Mouse (Mus musculus) midbrain, postnatal 0 days (tissue): Measurements from ENCODE around the gene Cyld. TPM values are rescaled to one million over a fixed set of nuclear protein-coding genes. Genes with fewer than 3 reads are reported as not detected.

Experiments
- ATAC-seq: fragments of 200-750 bp; cut with Nextera tagmentation; 2 replicates; pipeline ENCODE4 v1.8.0; 2017; ENCODE audit warnings: moderate number of reproducible peaks, mild to moderate bottlenecking, moderate TSS enrichment, moderate library complexity; ENCODE audit not compliant: low FRiP score
- DNase-seq: peaks from one replicate; pipeline ENCODE4 v3.0.0-alpha.2; 2015; ENCODE audit warnings: low spot score
- H3K27ac ChIP-seq: fragments of 300-500 bp; sonication (generic); 2 replicates; pipeline ENCODE4 v1.5.1; 2014; ENCODE audit warnings: low read depth, mild to moderate bottlenecking, low read length, mixed read lengths
- H3K27me3 ChIP-seq: fragments of 300-500 bp; sonication (generic); 2 replicates; pipeline ENCODE4 v1.6.1; 2014; ENCODE audit warnings: low read length, control low read depth, mixed read lengths; ENCODE audit not compliant: insufficient read depth
- H3K36me3 ChIP-seq: fragments of 300-500 bp; sonication (generic); 2 replicates; pipeline ENCODE4 v1.6.1; 2014; ENCODE audit warnings: low read length, control low read depth, mixed read lengths; ENCODE audit not compliant: insufficient read depth
- H3K4me1 ChIP-seq: fragments of 300-500 bp; sonication (generic); 2 replicates; pipeline ENCODE4 v1.6.1; 2014; ENCODE audit warnings: mild to moderate bottlenecking, control low read depth, antibody characterized with exemption, low read length, mixed read lengths; ENCODE audit not compliant: insufficient read depth
- H3K4me2 ChIP-seq: fragments of 300-500 bp; sonication (generic); 2 replicates; pipeline ENCODE4 v1.6.1; 2014; ENCODE audit warnings: low read depth, mild to moderate bottlenecking, low read length, mixed read lengths; ENCODE audit not compliant: poor library complexity, severe bottlenecking
- H3K4me3 ChIP-seq: fragments of 300-500 bp; sonication (generic); 2 replicates; pipeline ENCODE4 v1.5.1; 2014; ENCODE audit warnings: low read depth, mild to moderate bottlenecking, low read length, moderate library complexity
- H3K9ac ChIP-seq: fragments of 300-500 bp; sonication (generic); replicated peaks from 2 replicates; pipeline ENCODE4 v1.6.1; 2014; ENCODE audit warnings: mild to moderate bottlenecking, low read length, moderate library complexity, mixed read lengths; ENCODE audit not compliant: poor library complexity, severe bottlenecking
- H3K9me3 ChIP-seq: fragments of 300-500 bp; sonication (generic); 2 replicates; pipeline ENCODE4 v1.6.1; 2016; ENCODE audit warnings: low read length, control low read depth
- CTCF ChIP-seq: IDR thresholded peaks from 2 replicates; pipeline ENCODE4 v1.5.1; 2016; ENCODE audit warnings: antibody characterized with exemption, mild to moderate bottlenecking
- WGBS: fragments of 180-500 bp; shearing (Covaris S2); extraction: QIAGEN DNeasy Blood & Tissue Kit; methylation state at CpG from one replicate; pipeline ENCODE4 v1.1.7; 2014; 5-methylcytosine and 5-hydroxymethylcytosine counted together
- polyA plus RNA-seq: library from polyadenylated mRNA; unstranded; fragments of >200 nt; fragmentation: Nextera tagmentation; extraction: Ambion mirVana; gene quantifications from 2 replicates; pipeline ENCODE4 v1.2.1, GENCODE M21; 2015
- total RNA-seq: library from RNA; depleted of rRNA; stranded (reverse); fragments of >200 nt; gene quantifications from 2 replicates; pipeline ENCODE4 v1.2.3, GENCODE M21; 2014

The Cyld gene
- total and polyA plus RNA-seq, 2 experiments from 2014 or later = 14.3 to 19.1 TPM

GRCm38 (mm10) chr8:88691961-88692360 is 4.9 kb upstream of the Cyld start:
- Histone ChIP-seq H3K4me3 (no peak overlapping the region), H3K36me3 (no peaks in the 10 kb centered on the region), H3K9ac (no peak overlapping the region), H3K4me1 (no peaks in the 10 kb centered on the region), H3K4me2 (no peak overlapping the region), H3K27ac (no peak overlapping the region), H3K27me3 (no peaks in the 10 kb centered on the region), H3K9me3 (no peaks in the 10 kb centered on the region)
- ATAC-seq (no peak), DNase-seq (no peak)
- 60% methylated on average over 7 of the region's 7 CpGs for WGBS
- no peak for TF ChIP-seq CTCF

DNA sequence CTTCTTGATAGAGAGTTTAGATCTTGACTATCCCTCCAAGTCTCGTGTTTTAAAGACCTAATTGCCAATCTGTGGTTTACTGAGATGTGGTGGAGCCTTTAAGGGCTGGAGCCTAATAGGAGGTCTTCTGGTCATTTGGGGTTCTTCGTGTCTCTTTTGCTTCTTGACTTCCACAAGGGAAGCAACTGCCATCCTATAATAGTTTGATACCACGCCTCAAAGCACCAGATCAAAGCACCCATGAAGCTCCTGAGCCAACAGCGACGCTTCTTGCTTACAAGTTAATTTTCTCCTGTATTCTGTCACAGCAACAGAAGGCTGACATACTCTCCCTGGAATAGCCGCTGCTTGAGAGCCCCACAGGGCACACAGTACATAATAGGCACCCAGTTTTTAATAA is 4.0 kb upstream of the Cyld start:
- Histone ChIP-seq H3K27me3 (no peaks in the 10 kb centered on the region), H3K4me1 (no peaks in the 10 kb centered on the region; the same call in 1 of the 2 replicates), H3K9ac (no peak overlapping the region), H3K9me3 (no peaks in the 10 kb centered on the region), H3K4me2 (no peak overlapping the region), H3K4me3 (no peak overlapping the region), H3K36me3 (no peaks in the 10 kb centered on the region), H3K27ac (no peak overlapping the region)
- 69% methylated on average over 6 of the region's 6 CpGs for WGBS
- TF ChIP-seq CTCF = no peak
- DNase-seq = no peak
- ATAC-seq = no peak

GRCm38 (mm10) chr8:88693376-88693775 is 3.5 kb upstream of the Cyld start:
- no peak for ATAC-seq
- H3K27ac ChIP-seq = no peak overlapping the region

DNA sequence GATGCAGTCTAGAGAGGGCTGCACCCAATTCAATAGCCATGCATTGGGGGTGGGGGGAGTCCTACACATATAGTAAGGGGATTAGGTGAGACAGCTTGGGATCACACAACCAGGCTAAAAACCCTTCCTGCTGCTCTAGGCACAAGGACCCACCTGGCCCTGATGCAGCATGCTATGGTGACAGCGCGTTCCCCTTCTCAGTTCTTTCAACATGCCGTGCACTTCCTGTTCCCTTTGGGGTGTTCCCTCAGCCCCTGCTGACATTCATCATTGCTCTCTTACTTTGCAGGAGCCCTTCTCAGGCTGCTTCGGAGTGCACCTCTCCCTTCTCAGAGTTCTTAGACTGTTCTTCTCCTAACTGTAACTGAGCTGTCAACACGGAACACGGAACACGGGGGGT is 2.5 kb upstream of the Cyld start:
- 75% methylated on average over 7 of the region's 7 CpGs for WGBS
- ATAC-seq (no peak), DNase-seq (no peak)
- H3K4me2 ChIP-seq = no peak overlapping the region
- no peak for TF ChIP-seq CTCF
- H3K36me3 ChIP-seq = no peaks in the 10 kb centered on the region
- no peaks in the 10 kb centered on the region for H3K27me3 ChIP-seq
- H3K27ac ChIP-seq = no peak overlapping the region
- no peaks in the 10 kb centered on the region for H3K9me3 ChIP-seq
- no peaks in the 10 kb centered on the region; the same call in 1 of the 2 replicates for H3K4me1 ChIP-seq
- H3K9ac ChIP-seq = no peak overlapping the region
- H3K4me3 ChIP-seq = no peak overlapping the region

More at GRCm38 (mm10) chr8:88693376-88693775, 3.5 kb upstream of the Cyld start:
- no peaks in the 10 kb centered on the region for H3K27me3 ChIP-seq
- WGBS = 89% methylated on average over 4 of the region's 4 CpGs
- no peaks in the 10 kb centered on the region for H3K9me3 ChIP-seq
- H3K9ac ChIP-seq = no peak overlapping the region
- H3K4me2 ChIP-seq = no peak overlapping the region
- no peaks in the 10 kb centered on the region; the same call in 1 of the 2 replicates for H3K4me1 ChIP-seq
- DNase-seq = no peak
- no peak overlapping the region for H3K4me3 ChIP-seq
- no peaks in the 10 kb centered on the region for H3K36me3 ChIP-seq
- TF ChIP-seq CTCF = no peak

GRCm38 (mm10) chr8:88696228-88696627 is 600 bp upstream of the Cyld start:
- Histone ChIP-seq H3K27ac (no peak overlapping the region; the same call in 1 of the 2 replicates), H3K9me3 (no peaks in the 10 kb centered on the region), H3K4me3 (peak overlapping the region; percentile 90), H3K4me1 (no peaks in the 10 kb centered on the region; the same call in 1 of the 2 replicates), H3K27me3 (no peaks in the 10 kb centered on the region), H3K9ac (no peak overlapping the region), H3K4me2 (peak overlapping the region; percentile 39), H3K36me3 (no peaks in the 10 kb centered on the region)
- peak; percentile 14; the same call in 1 of the 2 replicates for ATAC-seq
- 17% methylated on average over 7 of the region's 7 CpGs for WGBS
- DNase-seq = no peak
- no peak for TF ChIP-seq CTCF

GRCm38 (mm10) chr8:88697642-88698031 is 809 bp downstream of the Cyld start:
- H3K4me1 ChIP-seq = no peaks in the 10 kb centered on the region; the same call in 1 of the 2 replicates
- peak overlapping the region; percentile 80 for H3K4me2 ChIP-seq
- H3K27me3 ChIP-seq = no peaks in the 10 kb centered on the region
- H3K27ac ChIP-seq = peak overlapping the region; percentile 77
- DNase-seq = no peak
- no peaks in the 10 kb centered on the region for H3K9me3 ChIP-seq
- H3K9ac ChIP-seq = peak overlapping the region; percentile 86
- no peaks in the 10 kb centered on the region for H3K36me3 ChIP-seq
- TF ChIP-seq CTCF = no peak
- 16% methylated on average over 4 of the region's 4 CpGs for WGBS
- ATAC-seq = no peak
- H3K4me3 ChIP-seq = peak overlapping the region; percentile 90
